Mouse (Mus musculus) sigmoid colon, adult 10 weeks (tissue): Measurements from ENCODE around the gene Amy2a3. TPM values are rescaled to one million over a fixed set of nuclear protein-coding genes. Genes with fewer than 3 reads are reported as not detected.

Experiments
- polyA plus RNA-seq: library from polyadenylated mRNA; stranded (reverse); fragments of 350-450 nt; fragmentation: Illumina TruSeq; extraction: RNeasy Lipid Tissue Mini Kit (QIAGEN cat#74804); gene quantifications from one replicate; pipeline ENCODE4 v1.2.3, GENCODE M21; 2014; ENCODE audit warnings: low read depth, low replicate concordance

Gene Amy2a3
- polyA plus RNA-seq: 25.9 TPM

DNA sequence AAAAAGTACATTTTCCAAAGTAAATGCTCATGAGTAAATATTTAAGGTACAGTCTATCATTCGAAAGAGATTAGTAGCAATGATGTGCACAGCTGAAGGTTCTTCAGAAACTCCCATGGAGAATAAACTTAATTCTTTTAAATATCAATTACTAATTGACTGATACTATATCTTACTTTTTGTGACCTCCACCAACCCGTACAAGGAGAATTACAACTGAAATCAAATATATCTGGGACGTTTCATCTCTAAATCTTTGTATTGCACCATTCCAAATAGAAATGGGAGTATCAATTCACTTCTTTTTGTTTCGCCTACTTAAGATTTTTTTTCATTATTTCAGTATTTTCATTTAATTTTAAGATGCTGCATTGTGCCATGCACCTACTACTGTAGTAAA, at the start of gene Amy2a3:
TSS of gene Amy2a3 (minus strand) at position 101 of the 400 bp plus-strand sequence.

DNA sequence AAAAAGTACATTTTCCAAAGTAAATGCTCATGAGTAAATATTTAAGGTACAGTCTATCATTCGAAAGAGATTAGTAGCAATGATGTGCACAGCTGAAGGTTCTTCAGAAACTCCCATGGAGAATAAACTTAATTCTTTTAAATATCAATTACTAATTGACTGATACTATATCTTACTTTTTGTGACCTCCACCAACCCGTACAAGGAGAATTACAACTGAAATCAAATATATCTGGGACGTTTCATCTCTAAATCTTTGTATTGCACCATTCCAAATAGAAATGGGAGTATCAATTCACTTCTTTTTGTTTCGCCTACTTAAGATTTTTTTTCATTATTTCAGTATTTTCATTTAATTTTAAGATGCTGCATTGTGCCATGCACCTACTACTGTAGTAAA, 32.7 kb upstream of the Amy2a3 start, which contains the start of gene Amy2a2:
TSS of gene Amy2a2 (minus strand) at position 101 of the 400 bp plus-strand sequence.

DNA sequence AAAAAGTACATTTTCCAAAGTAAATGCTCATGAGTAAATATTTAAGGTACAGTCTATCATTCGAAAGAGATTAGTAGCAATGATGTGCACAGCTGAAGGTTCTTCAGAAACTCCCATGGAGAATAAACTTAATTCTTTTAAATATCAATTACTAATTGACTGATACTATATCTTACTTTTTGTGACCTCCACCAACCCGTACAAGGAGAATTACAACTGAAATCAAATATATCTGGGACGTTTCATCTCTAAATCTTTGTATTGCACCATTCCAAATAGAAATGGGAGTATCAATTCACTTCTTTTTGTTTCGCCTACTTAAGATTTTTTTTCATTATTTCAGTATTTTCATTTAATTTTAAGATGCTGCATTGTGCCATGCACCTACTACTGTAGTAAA, 32.5 kb downstream of the Amy2a3 start, which contains the start of gene Amy2a4:
TSS of gene Amy2a4 (minus strand) at position 101 of the 400 bp plus-strand sequence.

Other genes with a start within 250 kb of the Amy2a3 start
- gene Amy2a5, start 65.2 kb downstream of the Amy2a3 start, polyA plus RNA-seq: 18.1 TPM
- gene Amy2a4, start 32.6 kb downstream of the Amy2a3 start, polyA plus RNA-seq: 25.9 TPM
- gene Amy2a2, start 32.6 kb upstream of the Amy2a3 start, polyA plus RNA-seq: 25.9 TPM
- gene Amy2a1, start 208.4 kb upstream of the Amy2a3 start, polyA plus RNA-seq: not detected